Mouse (Mus musculus): ENCODE results near the gene Sdhd. TPM values are rescaled to one million over a fixed set of nuclear protein-coding genes. Genes with fewer than 3 reads are reported as not detected.

Sdhd gene
- polyA plus RNA-seq, 1 experiment = 133 TPM

- Histone ChIP-seq H3K27ac (ENCODE audit: insufficient read depth, low read depth, low read length) (no peak overlapping the region), H3K4me3 (ENCODE audit: insufficient read depth, low read length) (no peak overlapping the region), H3K4me1 (ENCODE audit: control insufficient read depth, insufficient read depth, low read length) (peaks cover 26% of the 10 kb centered on the region)
- TF ChIP-seq POLR2A (IDR thresholded peaks at IDR 0.05; ENCODE audit: borderline replicate concordance, low read depth, low read length) = no peak
- no peak for TF ChIP-seq CTCF (IDR thresholded peaks at IDR 0.05; ENCODE audit: low read depth, low read length)
These were observed 41.7 kb downstream of the Sdhd start for GRCm38 (mm10) chr9:50561918-50562360.

DNA sequence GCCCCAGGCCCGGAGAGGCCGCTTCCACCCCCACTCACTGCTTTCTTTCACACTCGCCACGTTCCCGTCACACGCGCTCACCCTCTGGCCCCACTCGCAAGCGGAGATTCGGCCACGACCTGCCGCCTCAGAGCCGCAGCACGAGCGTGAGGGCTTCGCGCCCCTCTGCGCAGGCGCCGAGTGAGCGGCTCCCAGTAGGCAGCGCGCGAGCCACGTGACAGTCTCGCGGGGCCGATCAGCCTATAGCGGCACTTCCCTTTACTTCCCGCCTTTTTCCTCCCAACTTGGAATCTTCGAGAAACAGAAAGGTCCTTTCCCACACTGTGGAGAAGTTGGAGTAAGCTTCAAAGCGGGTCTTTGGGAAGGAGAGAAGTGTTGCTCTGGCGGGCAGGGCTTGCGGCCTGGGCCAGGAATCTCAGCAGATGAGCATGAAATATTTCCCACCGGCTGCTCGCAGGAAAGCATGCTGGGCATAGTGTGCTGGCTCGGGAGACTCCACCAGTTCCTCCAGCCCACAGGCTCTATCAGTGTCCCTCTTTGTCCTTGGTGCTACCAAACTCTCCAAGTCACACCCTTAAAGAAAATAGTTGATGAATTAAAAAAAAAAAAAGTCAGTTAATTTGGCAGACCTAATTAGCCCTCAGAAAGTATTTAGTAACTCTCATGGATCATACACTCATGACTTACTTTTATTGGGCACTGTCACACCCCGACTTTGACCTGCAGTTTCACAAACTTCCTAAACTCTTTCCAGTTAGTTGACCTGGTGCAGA lies 42.3 kb downstream of the Sdhd start, which contains the start of gene Tex12:
TSS of gene Tex12 (minus strand) at position 181 of the 773 bp plus-strand sequence.
- H3K4me1 ChIP-seq (ENCODE audit: control insufficient read depth, insufficient read depth, low read length) = peaks cover 22% of the 10 kb centered on the region
- H3K27ac ChIP-seq (ENCODE audit: insufficient read depth, low read depth, low read length) = peak within 1 kb of the TSS; percentile 32; the same call in 1 of the 2 replicates
- TF ChIP-seq CTCF (IDR thresholded peaks at IDR 0.05; ENCODE audit: low read depth, low read length) (no peak), POLR2A (IDR thresholded peaks at IDR 0.05; ENCODE audit: borderline replicate concordance, low read depth, low read length) (no peak)
- no peak within 1 kb of the TSS for H3K4me3 ChIP-seq (ENCODE audit: insufficient read depth, low read length)

DNA sequence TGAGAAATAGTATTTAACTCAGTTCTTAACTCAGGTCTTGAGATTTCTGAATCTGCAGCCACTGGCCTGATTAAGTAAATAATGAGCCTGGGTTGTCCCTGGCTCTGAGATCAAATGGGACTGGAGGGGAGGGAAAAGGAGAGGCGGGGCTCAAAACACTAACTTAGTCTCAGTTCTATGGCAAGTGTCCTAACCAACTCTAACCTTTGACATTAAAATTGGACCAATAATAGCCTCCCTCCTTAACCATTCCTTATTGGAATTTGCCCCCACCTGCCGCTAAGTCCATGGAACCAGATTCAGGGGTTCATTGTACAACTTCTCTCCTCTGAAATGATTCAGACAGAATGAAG lies 48.5 kb downstream of the Sdhd start, which contains the start of gene Bco2:
TSS of gene Bco2 (minus strand) at position 88 of the 353 bp plus-strand sequence.
- TF ChIP-seq CTCF (IDR thresholded peaks at IDR 0.05; ENCODE audit: low read depth, low read length) = no peak
- no peak for TF ChIP-seq POLR2A (IDR thresholded peaks at IDR 0.05; ENCODE audit: borderline replicate concordance, low read depth, low read length)
- peak within 1 kb of the TSS; percentile 55 for H3K4me3 ChIP-seq (ENCODE audit: insufficient read depth, low read length)
- H3K27ac ChIP-seq (ENCODE audit: insufficient read depth, low read depth, low read length) = peak within 1 kb of the TSS; percentile 92
- H3K4me1 ChIP-seq (ENCODE audit: control insufficient read depth, insufficient read depth, low read length) = peaks cover 32% of the 10 kb centered on the region

- H3K27ac ChIP-seq (ENCODE audit: insufficient read depth, low read depth, low read length) = peak within 1 kb of the TSS; percentile 92
- peak within 1 kb of the TSS; percentile 55 for H3K4me3 ChIP-seq (ENCODE audit: insufficient read depth, low read length)
- peaks cover 30% of the 10 kb centered on the region for H3K4me1 ChIP-seq (ENCODE audit: control insufficient read depth, insufficient read depth, low read length)
- TF ChIP-seq POLR2A (IDR thresholded peaks at IDR 0.05; ENCODE audit: borderline replicate concordance, low read depth, low read length) (no peak), CTCF (IDR thresholded peaks at IDR 0.05; ENCODE audit: low read depth, low read length) (no peak)
These were observed 49.1 kb downstream of the Sdhd start, which contains the start of gene Il18 for GRCm38 (mm10) chr9:50554241-50555093. Gene Il18, plus strand, starts transcription at chr9:50554827.

- no peak for TF ChIP-seq POLR2A (IDR thresholded peaks at IDR 0.05; ENCODE audit: borderline replicate concordance, low read depth, low read length)
- no peak for TF ChIP-seq CTCF (IDR thresholded peaks at IDR 0.05; ENCODE audit: low read depth, low read length)
- H3K27ac ChIP-seq (ENCODE audit: insufficient read depth, low read depth, low read length) = peak overlapping the region; percentile 74
- H3K4me3 ChIP-seq (ENCODE audit: insufficient read depth, low read length) = peak overlapping the region; percentile 27; the same call in 1 of the 2 replicates
- peaks cover 30% of the 10 kb centered on the region for H3K4me1 ChIP-seq (ENCODE audit: control insufficient read depth, insufficient read depth, low read length)
These were observed 50.1 kb downstream of the Sdhd start for GRCm38 (mm10) chr9:50553547-50553946.

DNA sequence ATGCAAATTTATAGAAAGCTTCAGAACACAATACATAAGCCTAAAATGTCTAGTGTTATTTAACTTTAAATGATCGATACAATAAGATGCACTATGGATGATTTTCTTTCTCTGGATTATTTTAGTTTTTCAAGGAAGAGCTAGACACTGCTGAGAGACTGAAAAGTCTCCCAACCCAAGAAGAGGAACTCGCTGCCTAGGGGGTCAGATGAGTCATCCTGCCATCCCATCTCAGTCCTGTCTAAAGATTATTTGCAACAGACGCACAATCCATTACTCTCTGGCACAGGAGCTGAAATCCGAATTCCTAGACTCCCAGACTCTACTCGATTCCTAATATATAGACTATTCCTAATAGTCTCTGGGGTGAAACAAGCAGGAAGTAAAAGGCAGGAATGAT lies 51.4 kb downstream of the Sdhd start:
- H3K4me3 ChIP-seq (ENCODE audit: insufficient read depth, low read length) = no peak overlapping the region
- peak overlapping the region; percentile 59; the same call in 1 of the 2 replicates for H3K27ac ChIP-seq (ENCODE audit: insufficient read depth, low read depth, low read length)
- TF ChIP-seq CTCF (IDR thresholded peaks at IDR 0.05; ENCODE audit: low read depth, low read length) (no peak), POLR2A (IDR thresholded peaks at IDR 0.05; ENCODE audit: borderline replicate concordance, low read depth, low read length) (no peak)
- H3K4me1 ChIP-seq (ENCODE audit: control insufficient read depth, insufficient read depth, low read length) = peaks cover 38% of the 10 kb centered on the region

DNA sequence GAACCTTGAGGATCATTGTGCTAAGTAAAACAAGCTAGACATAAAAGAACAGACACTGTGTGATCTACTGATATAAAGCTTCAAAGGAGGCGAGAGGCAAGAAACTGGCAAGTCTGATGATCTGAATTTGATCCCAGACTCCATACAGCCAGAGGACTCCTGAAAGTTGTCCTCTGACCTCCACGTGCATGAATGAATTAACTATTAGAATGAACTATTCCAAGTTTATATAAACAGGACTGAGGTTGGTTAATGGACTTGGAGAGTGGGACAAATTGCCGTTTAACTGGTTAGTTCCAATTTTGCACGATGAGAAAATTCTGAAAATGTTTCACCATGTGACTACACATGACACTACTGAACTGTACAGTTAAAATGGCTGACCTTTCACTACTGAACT lies 54.7 kb downstream of the Sdhd start:
- TF ChIP-seq POLR2A (IDR thresholded peaks at IDR 0.05; ENCODE audit: borderline replicate concordance, low read depth, low read length) (no peak), CTCF (IDR thresholded peaks at IDR 0.05; ENCODE audit: low read depth, low read length) (no peak)
- Histone ChIP-seq H3K4me3 (ENCODE audit: insufficient read depth, low read length) (no peak overlapping the region), H3K27ac (ENCODE audit: insufficient read depth, low read depth, low read length) (no peak overlapping the region), H3K4me1 (ENCODE audit: control insufficient read depth, insufficient read depth, low read length) (peaks cover 28% of the 10 kb centered on the region)

DNA sequence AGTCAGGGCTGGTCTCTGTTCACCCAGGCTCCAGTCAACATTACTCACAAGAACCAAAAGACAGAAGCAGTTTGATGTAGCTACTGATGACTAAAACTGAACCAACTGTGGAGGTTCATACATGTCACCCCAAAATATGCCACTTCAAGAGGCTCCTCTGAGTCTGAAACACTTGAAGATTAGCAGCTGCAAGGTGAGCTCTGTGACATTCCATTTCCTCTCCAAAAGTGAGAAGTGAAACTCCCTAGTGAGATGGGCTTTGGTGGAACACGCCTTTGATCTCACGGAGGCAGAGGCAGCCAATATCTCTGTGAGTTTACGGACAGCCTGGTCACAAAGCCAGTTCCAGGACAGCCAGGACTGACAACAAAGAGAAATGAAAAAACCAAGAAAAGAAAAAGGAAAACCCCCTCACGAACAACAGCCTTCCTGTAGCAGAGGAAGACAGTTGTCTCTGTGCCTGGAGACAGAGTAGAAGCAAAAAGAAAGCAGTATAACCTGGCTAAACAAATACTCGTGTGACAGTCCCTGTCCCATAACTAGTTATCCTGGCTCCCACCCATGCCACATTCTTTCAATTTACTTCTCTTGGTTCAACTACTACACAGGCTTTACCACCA lies 55.6 kb downstream of the Sdhd start:
- Histone ChIP-seq H3K4me1 (ENCODE audit: control insufficient read depth, insufficient read depth, low read length) (peaks cover 20% of the 10 kb centered on the region), H3K4me3 (ENCODE audit: insufficient read depth, low read length) (no peak overlapping the region), H3K27ac (ENCODE audit: insufficient read depth, low read depth, low read length) (no peak overlapping the region)
- TF ChIP-seq CTCF (IDR thresholded peaks at IDR 0.05; ENCODE audit: low read depth, low read length) (no peak), POLR2A (IDR thresholded peaks at IDR 0.05; ENCODE audit: borderline replicate concordance, low read depth, low read length) (no peak)

Other genes with a start within 250 kb of the Sdhd start
- gene Plet1, start 109.3 kb downstream of the Sdhd start, polyA plus RNA-seq (2012; ENCODE audit: insufficient read depth, insufficient read length, missing spikeins) = not detected in 2 replicates
- 52.3 and 63.5 TPM in 2 replicates for gene Pts, start 75.1 kb downstream of the Sdhd start, polyA plus RNA-seq (2012; ENCODE audit: insufficient read depth, insufficient read length, missing spikeins)
- 27.7 and 33.7 TPM in 2 replicates for gene Il18, start 49.0 kb downstream of the Sdhd start, polyA plus RNA-seq (2012; ENCODE audit: insufficient read depth, insufficient read length, missing spikeins)
- 3.4 and 5.0 TPM in 2 replicates for gene Bco2, start 48.6 kb downstream of the Sdhd start, polyA plus RNA-seq (2012; ENCODE audit: insufficient read depth, insufficient read length, missing spikeins)
- not detected in 2 replicates for gene Tex12, start 42.5 kb downstream of the Sdhd start, polyA plus RNA-seq (2012; ENCODE audit: insufficient read depth, insufficient read length, missing spikeins)
- gene Timm8b, start 98 bp upstream of the Sdhd start, polyA plus RNA-seq (2012; ENCODE audit: insufficient read depth, insufficient read length, missing spikeins) = 56.0 and 61.1 TPM in 2 replicates
- gene Pih1d2, start 13.5 kb upstream of the Sdhd start, polyA plus RNA-seq (2012; ENCODE audit: insufficient read depth, insufficient read length, missing spikeins) = 0.55 TPM in 1 of 2 replicates, not detected in the other
- gene Nkapd1, start 13.7 kb upstream of the Sdhd start, polyA plus RNA-seq (2012; ENCODE audit: insufficient read depth, insufficient read length, missing spikeins) = 14.4 and 19.0 TPM in 2 replicates
- gene Dlat, start 56.0 kb upstream of the Sdhd start, polyA plus RNA-seq (2012; ENCODE audit: insufficient read depth, insufficient read length, missing spikeins) = 29.3 and 32.1 TPM in 2 replicates
- gene Dixdc1, start 135.7 kb upstream of the Sdhd start, polyA plus RNA-seq (2012; ENCODE audit: insufficient read depth, insufficient read length, missing spikeins) = not detected in 2 replicates
- gene 2310030G06Rik, start 142.7 kb upstream of the Sdhd start, polyA plus RNA-seq (2012; ENCODE audit: insufficient read depth, insufficient read length, missing spikeins) = not detected in 2 replicates
- 2.4 and 3.0 TPM in 2 replicates for gene Cryab, start 147.5 kb upstream of the Sdhd start, polyA plus RNA-seq (2012; ENCODE audit: insufficient read depth, insufficient read length, missing spikeins)
- not detected in 2 replicates for gene Hspb2, start 148.5 kb upstream of the Sdhd start, polyA plus RNA-seq (2012; ENCODE audit: insufficient read depth, insufficient read length, missing spikeins)
- gene Fdxacb1, start 164.4 kb upstream of the Sdhd start, polyA plus RNA-seq (2012; ENCODE audit: insufficient read depth, insufficient read length, missing spikeins) = 9.3 and 9.5 TPM in 2 replicates
- gene Alg9, start 171.2 kb upstream of the Sdhd start, polyA plus RNA-seq (2012; ENCODE audit: insufficient read depth, insufficient read length, missing spikeins) = 17.7 and 20.0 TPM in 2 replicates
- 47.7 and 48.7 TPM in 2 replicates for gene 1110032A03Rik, start 171.7 kb upstream of the Sdhd start, polyA plus RNA-seq (2012; ENCODE audit: insufficient read depth, insufficient read length, missing spikeins)
- 13.5 and 16.2 TPM in 2 replicates for gene Ppp2r1b, start 241.5 kb upstream of the Sdhd start, polyA plus RNA-seq (2012; ENCODE audit: insufficient read depth, insufficient read length, missing spikeins)